8 mouse cellular contexts compared by ENCODE assay signal in the genomic region with DNA sequence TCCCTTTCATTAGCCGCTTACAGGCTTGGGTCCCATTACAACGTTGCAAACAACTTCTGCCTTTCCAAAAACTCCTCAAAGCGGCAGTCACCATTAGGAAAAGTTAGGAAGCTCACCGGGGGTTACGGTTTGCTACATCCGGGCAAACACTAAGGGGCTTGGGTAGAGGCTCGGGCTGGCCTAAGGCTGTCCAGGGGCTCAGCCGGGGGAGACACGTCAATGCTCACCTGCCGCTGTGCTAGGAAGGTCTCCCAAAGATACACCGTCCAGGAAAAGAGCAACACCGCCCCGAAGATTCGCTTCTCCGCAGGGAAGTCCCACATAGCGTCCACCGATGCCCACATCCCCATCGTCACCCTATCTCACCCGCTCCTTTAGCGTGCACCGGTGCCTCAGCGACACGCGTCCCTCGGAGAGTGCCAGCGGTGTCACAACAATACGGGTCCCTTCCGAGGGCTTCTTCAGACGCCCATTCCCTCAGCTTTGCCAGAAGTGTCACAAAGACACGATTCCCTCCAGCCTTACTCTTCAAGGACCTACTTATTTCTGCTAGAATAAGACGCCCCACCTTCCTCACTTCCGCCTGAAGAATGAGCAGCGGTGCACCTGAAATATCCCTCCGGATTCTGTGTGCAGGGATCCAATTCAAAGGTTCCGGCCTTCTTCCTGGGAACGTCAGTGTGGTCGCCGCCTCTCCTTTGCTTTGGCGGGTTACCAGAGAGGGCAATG. TPM values are rescaled to one million over a fixed set of nuclear protein-coding genes. Genes with fewer than 3 reads are reported as not detected.
DNase-seq lines count a peak whose midpoint lies in the region; ATAC-seq and TF ChIP-seq lines count a peak whose summit lies in the region.

Zmpste24 (minus strand) TSS at position 592 of the 729 bp plus-strand sequence.

- peak within 1 kb of the TSS; percentile 56 for H3K27ac ChIP-seq in embryonic facial prominence, embryonic 13.5 days
- H3K27ac ChIP-seq in heart, adult 2 months = peak within 1 kb of the TSS; percentile 78
- H3K27ac ChIP-seq in limb, embryonic 13.5 days = no peak within 1 kb of the TSS
- H3K27ac ChIP-seq in midbrain, embryonic 16.5 days (ENCODE audit: low read length) = peak within 1 kb of the TSS; percentile 63

- H3K4me3 ChIP-seq in embryonic facial prominence, embryonic 13.5 days = peak within 1 kb of the TSS; percentile 83
- peak within 1 kb of the TSS; percentile 94 for H3K4me3 ChIP-seq in heart, adult 2 months
- H3K4me3 ChIP-seq in limb, embryonic 13.5 days = peak within 1 kb of the TSS; percentile 87
- peak within 1 kb of the TSS; percentile 61 for H3K4me3 ChIP-seq in midbrain, embryonic 16.5 days (ENCODE audit: low read depth, low read length)

- ATAC-seq in embryonic facial prominence, embryonic 13.5 days (ENCODE audit: insufficient number of reproducible peaks, insufficient read depth, low FRiP score, low TSS enrichment, low read depth) = peak; percentile 71; the same call in 1 of the 2 replicates
- peak; percentile 86 for ATAC-seq in limb, embryonic 13.5 days (ENCODE audit: low FRiP score, low read depth)
- peak; percentile 96 for ATAC-seq in midbrain, embryonic 16.5 days

- TF ChIP-seq POLR2A in heart, adult 2 months (IDR thresholded peaks at IDR 0.05; ENCODE audit: insufficient read depth, low read depth, low read length) = peak; percentile 59; the same call in 1 of the 2 replicates

- H3K79me2 ChIP-seq in heart, adult 2 months (replicated peaks; ENCODE audit: control insufficient read depth, insufficient read depth, low read length) = no peaks in the 10 kb centered on the region; the same call in 1 of the 2 replicates

- WGBS in embryonic facial prominence, embryonic 13.5 days = under 1% methylated on average over 39 of the region's 39 CpGs
- WGBS in heart, adult 2 months = under 1% methylated on average over 39 of the region's 39 CpGs
- under 1% methylated on average over 39 of the region's 39 CpGs for WGBS in limb, embryonic 13.5 days
- WGBS in midbrain, embryonic 16.5 days = under 1% methylated on average over 39 of the region's 39 CpGs

- peaks cover 10% of the 10 kb centered on the region for H3K4me1 ChIP-seq in embryonic facial prominence, embryonic 13.5 days
- H3K4me1 ChIP-seq in heart, adult 2 months (ENCODE audit: control insufficient read depth, insufficient read depth, low read length) = peaks cover 3% of the 10 kb centered on the region; the same call in 1 of the 2 replicates
- peaks cover 12% of the 10 kb centered on the region for H3K4me1 ChIP-seq in limb, embryonic 13.5 days
- peaks cover 16% of the 10 kb centered on the region for H3K4me1 ChIP-seq in midbrain, embryonic 16.5 days (ENCODE audit: control insufficient read depth, insufficient read depth, low read length)

- no peaks in the 10 kb centered on the region for H3K9me3 ChIP-seq in embryonic facial prominence, embryonic 13.5 days
- H3K9me3 ChIP-seq in limb, embryonic 13.5 days = no peaks in the 10 kb centered on the region
- H3K9me3 ChIP-seq in midbrain, embryonic 16.5 days (replicated peaks; ENCODE audit: control insufficient read depth, low read length, poor library complexity, severe bottlenecking) = no peaks in the 10 kb centered on the region

- peak within 1 kb of the TSS; percentile 72 for H3K4me2 ChIP-seq in embryonic facial prominence, embryonic 13.5 days
- peak within 1 kb of the TSS; percentile 81 for H3K4me2 ChIP-seq in limb, embryonic 13.5 days (replicated peaks)
- H3K4me2 ChIP-seq in midbrain, embryonic 16.5 days (ENCODE audit: low read length) = peak within 1 kb of the TSS; percentile 77

- TF ChIP-seq EP300 in heart, adult 2 months (IDR thresholded peaks at IDR 0.05; ENCODE audit: insufficient read depth, low read depth, low read length) = 0 out of 2 replicates have a peak, but pooled peaks have one; percentile 22

- no peaks in the 10 kb centered on the region for H3K27me3 ChIP-seq in embryonic facial prominence, embryonic 13.5 days
- no peaks in the 10 kb centered on the region for H3K27me3 ChIP-seq in heart, adult 2 months (ENCODE audit: control insufficient read depth, insufficient read depth, low read length)
- no peaks in the 10 kb centered on the region for H3K27me3 ChIP-seq in limb, embryonic 13.5 days
- no peaks in the 10 kb centered on the region for H3K27me3 ChIP-seq in midbrain, embryonic 16.5 days (ENCODE audit: control insufficient read depth, insufficient read depth, low read depth, low read length)

- intact Hi-C loops in heart, adult 2 months (cut with DNase I) = loop anchor here (5.0 kb wide), 2 partner anchors 81 to 119 kb away; partner anchors contain the start of genes Rlf and Smap2

- DNase-seq in 3134 (ENCODE audit: extremely low read depth, insufficient read length, low spot score) = peak; percentile 80
- DNase-seq in adrenal gland, postnatal 36 days = peak; percentile 78 to 82
- peak; percentile 81 to 84 for DNase-seq in heart, adult 2 months
- peak; percentile 79 to 89 for DNase-seq in kidney, adult 8-10 months
- peak; percentile 82 to 83 for DNase-seq in spleen, postnatal 10 days (ENCODE audit: low spot score in 2 of 2)

- peak within 1 kb of the TSS; percentile 87 for H3K9ac ChIP-seq in embryonic facial prominence, embryonic 13.5 days
- H3K9ac ChIP-seq in heart, adult 2 months (ENCODE audit: low read depth, low read length) = peak within 1 kb of the TSS; percentile 90
- H3K9ac ChIP-seq in limb, embryonic 13.5 days = peak within 1 kb of the TSS; percentile 89
- peak within 1 kb of the TSS; percentile 69 for H3K9ac ChIP-seq in midbrain, embryonic 16.5 days (ENCODE audit: low read depth, low read length)

- peaks cover 30% of the 10 kb centered on the region for H3K36me3 ChIP-seq in embryonic facial prominence, embryonic 13.5 days
- no peaks in the 10 kb centered on the region; the same call in 1 of the 2 replicates for H3K36me3 ChIP-seq in heart, adult 2 months (ENCODE audit: control insufficient read depth, insufficient read depth, low read length)
- peaks cover 27% of the 10 kb centered on the region for H3K36me3 ChIP-seq in limb, embryonic 13.5 days
- peaks cover 8% of the 10 kb centered on the region; the same call in 1 of the 2 replicates for H3K36me3 ChIP-seq in midbrain, embryonic 16.5 days (ENCODE audit: control insufficient read depth, insufficient read depth, low read length)

- TF ChIP-seq CTCF in heart, adult 2 months (IDR thresholded peaks at IDR 0.05) = no peak

RNA-seq across cellular contexts. Expression of gene Zmpste24, which starts in this region (rescaled TPM):
- 10 to 100 TPM; 49.0 to 52.3 TPM for total RNA-seq in adrenal gland, postnatal 36 days (2021)
- polyA plus RNA-seq in embryonic facial prominence, embryonic 13.5 days (2015; fragmentation: Nextera tagmentation; extraction: Ambion mirVana) = 22.0 and 27.0 TPM in 2 replicates
- 10 to 100 TPM; 24.4 to 24.8 TPM for total RNA-seq in heart, adult 2 months (2021)
- 17.1 and 29.1 TPM in 2 replicates for polyA plus RNA-seq in heart, adult 2 months (2012; rRNA removed)
- polyA plus RNA-seq in limb, embryonic 13.5 days (2015; fragmentation: Nextera tagmentation; extraction: Ambion mirVana) = 23.7 and 25.8 TPM in 2 replicates
- 23.2 and 25.4 TPM in 2 replicates for polyA plus RNA-seq in midbrain, embryonic 16.5 days (2015; fragmentation: Nextera tagmentation; extraction: Ambion mirVana)
